In genomic region chr6:83363075-83363474, GRCm38 (mm10) we compare ENCODE assay signal across 15 mouse cellular contexts. TPM values are rescaled to one million over a fixed set of nuclear protein-coding genes. Genes with fewer than 3 reads are reported as not detected.
DNase-seq lines count a peak whose midpoint lies in the region; ATAC-seq lines count a peak whose summit lies in the region.
"Had no signal": no experiment of that assay in that cellular context is flagged by ENCODE, and none has a peak within 500 bp of the region (broad histone marks: within the 10 kb centered on the region; RNA-seq: fewer than 3 reads in every experiment).

No protein-coding gene starts in this region.

- peak; percentile 50 to 53 for DNase-seq in cerebellum, adult 18-20 months
- peak; percentile 58 for DNase-seq in cerebellum, adult 9-11 months
- DNase-seq in cerebellum, adult 9-10 months: no peak
- peak; percentile 46 to 68 for DNase-seq in cerebellum, postnatal 25 days
- DNase-seq in cerebellum, adult 11 months: no peak
- DNase-seq in brain, adult 2 months (ENCODE audit: low read depth, low spot score): peak; percentile 33
- DNase-seq in heart, adult 18-20 months: no peak
- DNase-seq: adrenal gland, adult 2 months; adrenal gland, postnatal 10 days; adrenal gland, postnatal 25 days; forebrain, postnatal 0 days; gastrocnemius, postnatal 14 days had no signal

- no peak for ATAC-seq in cerebellum, adult (ENCODE audit: insufficient number of reproducible peaks, low FRiP score, low TSS enrichment)
- ATAC-seq: forebrain, embryonic 13.5 days; forebrain, embryonic 15.5 days; forebrain, postnatal 0 days had no signal

RNA-seq across cellular contexts. Expression of gene Bola3, which starts 14.1 kb away (rescaled TPM):
- 100 to 1,000 TPM; 388 to 397 TPM for total RNA-seq in heart, adult 18-20 months (2021)

RNA-seq across cellular contexts. Expression of gene Mob1a, which starts 37.3 kb away (rescaled TPM):
- 10 to 100 TPM; 23.8 to 26.6 TPM for total RNA-seq in heart, adult 18-20 months (2021)

RNA-seq across cellular contexts. Expression of gene Mthfd2, which starts 37.4 kb away (rescaled TPM):
- 1 to 10 TPM; 2.3 to 3.8 TPM for total RNA-seq in heart, adult 18-20 months (2021)

Comparison
In these comparisons a context has a peak if more than half of its experiments do, and no peak if none do; other contexts are left out.
1. DNase-seq: peak in cerebellum, adult 18-20 months (2 of 2), cerebellum, adult 9-11 months (single experiment), cerebellum, postnatal 25 days (2 of 2) and brain, adult 2 months (single experiment); none in cerebellum, adult 9-10 months (single experiment), cerebellum, adult 11 months (single experiment) and heart, adult 18-20 months (0 of 2).